Mouse (Mus musculus) lung, adult 2 months (tissue): ENCODE measurements around the gene Apom.

Experiments
- CTCF ChIP-seq: fragments of 200-500 bp; IDR thresholded peaks from 2 replicates; pipeline ENCODE4 v1.5.1; 2011; ENCODE audit warnings: mild to moderate bottlenecking, low read length, control low read depth; ENCODE audit not compliant: insufficient read depth
- POLR2A ChIP-seq: fragments of 200-500 bp; IDR thresholded peaks from 2 replicates; pipeline ENCODE4 v1.6.1; 2011; ENCODE audit warnings: low read depth, mild to moderate bottlenecking, control low read depth, low read length, borderline replicate concordance; ENCODE audit errors: extremely low read depth

- no peak for TF ChIP-seq CTCF
- TF ChIP-seq POLR2A = no peak
These were observed 48.2 kb upstream of the Apom start for GRCm38 (mm10) chr17:35180093-35180492.
